Mouse (Mus musculus) forebrain, embryonic 13.5 days (tissue): Measurements from ENCODE around the gene Ccpg1. TPM values are rescaled to one million over a fixed set of nuclear protein-coding genes. Genes with fewer than 3 reads are reported as not detected.
A peak's percentile ranks its signal among the peaks of the same experiment; 100 is the strongest.

Source experiments
- ATAC-seq: fragments of 200-750 bp; cut with Nextera tagmentation; 2 replicates; pipeline ENCODE4 v1.8.0; 2017
- H3K27ac ChIP-seq: fragments of 300-500 bp; sonication (generic); 2 replicates; pipeline ENCODE4 v1.5.1; 2015; ENCODE audit warnings: inconsistent platforms, mild to moderate bottlenecking, moderate library complexity
- H3K27me3 ChIP-seq: fragments of 300-500 bp; sonication (generic); 2 replicates; pipeline ENCODE4 v1.6.1; 2015; ENCODE audit warnings: mild to moderate bottlenecking, inconsistent platforms
- H3K36me3 ChIP-seq: fragments of 300-500 bp; sonication (generic); 2 replicates; pipeline ENCODE4 v1.6.1; 2015; ENCODE audit warnings: mild to moderate bottlenecking, inconsistent platforms; ENCODE audit not compliant: poor library complexity, severe bottlenecking
- H3K4me1 ChIP-seq: fragments of 300-500 bp; sonication (generic); 2 replicates; pipeline ENCODE4 v1.6.1; 2015; ENCODE audit warnings: inconsistent platforms
- H3K4me2 ChIP-seq: fragments of 300-500 bp; sonication (generic); 2 replicates; pipeline ENCODE4 v1.6.1; 2015; ENCODE audit warnings: inconsistent platforms, mild to moderate bottlenecking, moderate library complexity
- H3K4me3 ChIP-seq: fragments of 300-500 bp; sonication (generic); 2 replicates; pipeline ENCODE4 v1.5.1; 2015; ENCODE audit warnings: mild to moderate bottlenecking, inconsistent platforms
- H3K9ac ChIP-seq: fragments of 300-500 bp; sonication (generic); 2 replicates; pipeline ENCODE4 v1.6.1; 2015; ENCODE audit warnings: mild to moderate bottlenecking, inconsistent platforms
- H3K9me3 ChIP-seq: fragments of 300-500 bp; sonication (generic); replicated peaks from 2 replicates; pipeline ENCODE4 v1.6.1; 2016; ENCODE audit warnings: inconsistent platforms
- WGBS: fragments of 180-500 bp; shearing (Covaris S2); methylation state at CpG from one replicate; pipeline ENCODE4 v1.1.7; 2015; 5-methylcytosine and 5-hydroxymethylcytosine counted together
- polyA plus RNA-seq: library from polyadenylated mRNA; unstranded; fragments of >200 nt; fragmentation: Nextera tagmentation; extraction: Ambion mirVana; gene quantifications from 2 replicates; pipeline ENCODE4 v1.2.1, GENCODE M21; 2015

The Ccpg1 gene
- polyA plus RNA-seq, result 32.0 and 32.5 TPM in 2 replicates

GRCm38 (mm10) chr9:72985250-72986220, at the start of gene Ccpg1, which contains the start of gene Ccpg1os:
Gene Ccpg1 (plus strand): TSS chr9:72985429.
Gene Ccpg1os (minus strand): TSS chr9:72985382.
- H3K4me1 ChIP-seq, result peaks cover 19% of the 10 kb centered on the region
- no peaks in the 10 kb centered on the region for H3K9me3 ChIP-seq
- H3K36me3 ChIP-seq, result no peaks in the 10 kb centered on the region
- ATAC-seq, result peak; percentile 100
- H3K27me3 ChIP-seq, result no peaks in the 10 kb centered on the region
- WGBS, result under 1% methylated on average over 87 of the region's 88 CpGs
- H3K4me3 ChIP-seq, result peak within 1 kb of the TSS; percentile 93
- peak within 1 kb of the TSS; percentile 86 for H3K27ac ChIP-seq
- H3K4me2 ChIP-seq, result peak within 1 kb of the TSS; percentile 89
- peak within 1 kb of the TSS; percentile 86 for H3K9ac ChIP-seq

GRCm38 (mm10) chr9:72936301-72936700, 48.9 kb upstream of the Ccpg1 start:
- H3K9ac ChIP-seq, result no peak overlapping the region
- no peak overlapping the region for H3K4me3 ChIP-seq
- no peak overlapping the region for H3K27ac ChIP-seq
- H3K36me3 ChIP-seq, result peaks cover 16% of the 10 kb centered on the region
- no peaks in the 10 kb centered on the region for H3K9me3 ChIP-seq
- H3K27me3 ChIP-seq, result no peaks in the 10 kb centered on the region
- WGBS, result 87% methylated on average over 2 of the region's 2 CpGs
- no peak overlapping the region for H3K4me2 ChIP-seq
- no peak for ATAC-seq
- no peaks in the 10 kb centered on the region for H3K4me1 ChIP-seq

- Histone ChIP-seq H3K9me3 (peaks cover 5% of the 10 kb centered on the region; the same call in 1 of the 2 replicates), H3K27ac (no peak overlapping the region), H3K4me1 (no peaks in the 10 kb centered on the region), H3K4me3 (no peak overlapping the region), H3K4me2 (no peak overlapping the region), H3K27me3 (no peaks in the 10 kb centered on the region), H3K9ac (no peak overlapping the region), H3K36me3 (peaks cover 32% of the 10 kb centered on the region)
- no peak for ATAC-seq
- 67% methylated on average over 3 of the region's 3 CpGs for WGBS
Observed at GRCm38 (mm10) chr9:72943424-72943823, 41.8 kb upstream of the Ccpg1 start.

- H3K27me3 ChIP-seq, result no peaks in the 10 kb centered on the region
- H3K4me1 ChIP-seq, result no peaks in the 10 kb centered on the region
- peaks cover 5% of the 10 kb centered on the region; the same call in 1 of the 2 replicates for H3K9me3 ChIP-seq
- H3K9ac ChIP-seq, result no peak overlapping the region
- 95% methylated on average over 13 of the region's 13 CpGs for WGBS
- peaks cover 32% of the 10 kb centered on the region for H3K36me3 ChIP-seq
- ATAC-seq, result no peak
- no peak overlapping the region for H3K4me3 ChIP-seq
- no peak overlapping the region for H3K27ac ChIP-seq
- H3K4me2 ChIP-seq, result no peak overlapping the region
Observed at GRCm38 (mm10) chr9:72944286-72944685, 40.9 kb upstream of the Ccpg1 start.

GRCm38 (mm10) chr9:72947010-72947409, 38.2 kb upstream of the Ccpg1 start:
- H3K9ac ChIP-seq, result no peak overlapping the region
- peaks cover 32% of the 10 kb centered on the region for H3K36me3 ChIP-seq
- no peaks in the 10 kb centered on the region for H3K27me3 ChIP-seq
- H3K4me2 ChIP-seq, result no peak overlapping the region
- no peak overlapping the region for H3K27ac ChIP-seq
- H3K4me1 ChIP-seq, result no peaks in the 10 kb centered on the region
- H3K9me3 ChIP-seq, result peaks cover 5% of the 10 kb centered on the region; the same call in 1 of the 2 replicates
- H3K4me3 ChIP-seq, result no peak overlapping the region
- 92% methylated on average over 1 of the region's 1 CpGs for WGBS
- ATAC-seq, result no peak

GRCm38 (mm10) chr9:72949572-72949971, 35.7 kb upstream of the Ccpg1 start:
- no peak for ATAC-seq
- no peak overlapping the region for H3K9ac ChIP-seq
- WGBS, result 81% methylated on average over 7 of the region's 7 CpGs
- H3K27me3 ChIP-seq, result no peaks in the 10 kb centered on the region
- H3K4me1 ChIP-seq, result no peaks in the 10 kb centered on the region
- peaks cover 26% of the 10 kb centered on the region for H3K36me3 ChIP-seq
- no peak overlapping the region for H3K4me3 ChIP-seq
- no peak overlapping the region for H3K27ac ChIP-seq
- no peak overlapping the region for H3K4me2 ChIP-seq
- peaks cover 5% of the 10 kb centered on the region; the same call in 1 of the 2 replicates for H3K9me3 ChIP-seq

- H3K4me1 ChIP-seq, result peaks cover 11% of the 10 kb centered on the region
- no peaks in the 10 kb centered on the region for H3K36me3 ChIP-seq
- WGBS, result 58% methylated on average over 2 of the region's 2 CpGs
- no peak overlapping the region for H3K27ac ChIP-seq
- no peaks in the 10 kb centered on the region for H3K9me3 ChIP-seq
- no peak overlapping the region for H3K4me3 ChIP-seq
- ATAC-seq, result no peak
- H3K27me3 ChIP-seq, result no peaks in the 10 kb centered on the region
- no peak overlapping the region for H3K4me2 ChIP-seq
- no peak overlapping the region for H3K9ac ChIP-seq
Observed at GRCm38 (mm10) chr9:72954746-72955145, 30.5 kb upstream of the Ccpg1 start.

- no peak overlapping the region for H3K27ac ChIP-seq
- H3K36me3 ChIP-seq, result no peaks in the 10 kb centered on the region
- H3K4me2 ChIP-seq, result no peak overlapping the region
- H3K9ac ChIP-seq, result no peak overlapping the region
- H3K27me3 ChIP-seq, result no peaks in the 10 kb centered on the region
- ATAC-seq, result no peak; the same call in 1 of the 2 replicates
- peaks cover 11% of the 10 kb centered on the region for H3K4me1 ChIP-seq
- H3K9me3 ChIP-seq, result no peaks in the 10 kb centered on the region
- H3K4me3 ChIP-seq, result no peak overlapping the region
- 15% methylated on average over 1 of the region's 1 CpGs for WGBS
Observed at GRCm38 (mm10) chr9:72955546-72955945, 29.7 kb upstream of the Ccpg1 start.

GRCm38 (mm10) chr9:72958521-72959450, 26.4 kb upstream of the Ccpg1 start, which contains the start of the genes Dyx1c1 and Gm44503:
Gene Dyx1c1 (plus strand): TSS chr9:72958785.
Gene Gm44503 (plus strand): TSS chr9:72958852.
- no peaks in the 10 kb centered on the region for H3K36me3 ChIP-seq
- peak within 1 kb of the TSS; percentile 35; the same call in 1 of the 2 replicates for H3K27ac ChIP-seq
- peak within 1 kb of the TSS; percentile 73 for H3K9ac ChIP-seq
- H3K9me3 ChIP-seq, result no peaks in the 10 kb centered on the region
- peak within 1 kb of the TSS; percentile 71 for H3K4me2 ChIP-seq
- ATAC-seq, result peak; percentile 96
- peaks cover 11% of the 10 kb centered on the region for H3K4me1 ChIP-seq
- no peaks in the 10 kb centered on the region for H3K27me3 ChIP-seq
- WGBS, result 2% methylated on average over 43 of the region's 43 CpGs
- H3K4me3 ChIP-seq, result peak within 1 kb of the TSS; percentile 64

- no peak overlapping the region for H3K9ac ChIP-seq
- no peaks in the 10 kb centered on the region for H3K27me3 ChIP-seq
- ATAC-seq, result no peak
- H3K4me2 ChIP-seq, result no peak overlapping the region
- no peaks in the 10 kb centered on the region for H3K9me3 ChIP-seq
- H3K4me3 ChIP-seq, result no peak overlapping the region
- no peaks in the 10 kb centered on the region for H3K36me3 ChIP-seq
- 78% methylated on average over 8 of the region's 8 CpGs for WGBS
- H3K4me1 ChIP-seq, result peaks cover 11% of the 10 kb centered on the region
- H3K27ac ChIP-seq, result no peak overlapping the region
Observed at GRCm38 (mm10) chr9:72961346-72961745, 23.9 kb upstream of the Ccpg1 start.

- H3K9me3 ChIP-seq, result no peaks in the 10 kb centered on the region
- H3K9ac ChIP-seq, result no peak overlapping the region
- no peak overlapping the region for H3K4me2 ChIP-seq
- ATAC-seq, result no peak
- 85% methylated on average over 15 of the region's 15 CpGs for WGBS
- H3K27ac ChIP-seq, result no peak overlapping the region
- H3K27me3 ChIP-seq, result no peaks in the 10 kb centered on the region
- peaks cover 11% of the 10 kb centered on the region for H3K4me1 ChIP-seq
- H3K36me3 ChIP-seq, result no peaks in the 10 kb centered on the region
- H3K4me3 ChIP-seq, result no peak overlapping the region
Observed at GRCm38 (mm10) chr9:72961959-72962358, 23.3 kb upstream of the Ccpg1 start.
